Mouse (Mus musculus) CH12.LX (cell line): ENCODE measurements around the gene Sap18b. TPM values are rescaled to one million over a fixed set of nuclear protein-coding genes. Genes with fewer than 3 reads are reported as not detected.

Experiments used
- DNase-seq: peaks from one replicate; pipeline ENCODE4 v3.0.0-alpha.2; 2013; ENCODE audit errors: extremely low read depth
- H3K27ac ChIP-seq: 2 replicates; pipeline ENCODE4 v1.5.1; 2012; ENCODE audit warnings: low read depth, mild to moderate bottlenecking, control low read depth, moderate library complexity; ENCODE audit not compliant: insufficient read depth
- H3K27me3 ChIP-seq: replicated peaks from 2 replicates; pipeline ENCODE3; 2012; ENCODE audit warnings: inconsistent platforms
- H3K36me3 ChIP-seq, 2 experiments: replicated peaks in 1 of 2; 2 replicates each; pipeline versions ENCODE3 to v1.6.1; 2012; ENCODE audit warnings: inconsistent platforms in 1 of 2, low read length in 1 of 2, mild to moderate bottlenecking in 1 of 2, mixed read lengths in 1 of 2, moderate library complexity in 1 of 2; ENCODE audit not compliant: control insufficient read depth in 1 of 2, insufficient read depth in 1 of 2
- H3K4me1 ChIP-seq, 2 experiments: 2 replicates each; pipeline ENCODE4 v1.6.1; 2012; ENCODE audit warnings: inconsistent platforms in 1 of 2, moderate library complexity in 1 of 2; ENCODE audit not compliant: insufficient read depth in 2 of 2, control insufficient read depth in 1 of 2
- H3K4me2 ChIP-seq: 2 replicates; pipeline ENCODE4 v1.6.1; 2012; ENCODE audit warnings: low read depth, mild to moderate bottlenecking, control low read depth; ENCODE audit not compliant: poor library complexity, insufficient read depth, severe bottlenecking
- H3K4me3 ChIP-seq, 3 experiments: fragments of 150-350 bp in 1 of 3; sonication (generic) in 1 of 3; replicated peaks in 1 of 3; 2 replicates each; pipeline versions ENCODE3 to v1.5.1; 2011 to 2012; ENCODE audit warnings: low read depth in 2 of 3, low read length in 2 of 3, mild to moderate bottlenecking in 2 of 3, moderate library complexity in 2 of 3, control low read depth in 1 of 3, improper control_type of control experiment in 1 of 3, inconsistent platforms in 1 of 3, mixed read lengths in 1 of 3; ENCODE audit not compliant: poor library complexity in 1 of 3
- H3K79me2 ChIP-seq: replicated peaks from 2 replicates; pipeline ENCODE4 v1.6.1; 2012; ENCODE audit warnings: mild to moderate bottlenecking, moderate library complexity; ENCODE audit not compliant: control insufficient read depth, poor library complexity, insufficient read depth, severe bottlenecking; ENCODE audit errors: extremely low read depth
- H3K9ac ChIP-seq: 2 replicates; pipeline ENCODE4 v1.6.1; 2012; ENCODE audit warnings: low read depth, mild to moderate bottlenecking, control low read depth, moderate library complexity; ENCODE audit not compliant: insufficient read depth
- H3K9me3 ChIP-seq: replicated peaks from 2 replicates; pipeline ENCODE3; 2012; ENCODE audit warnings: low read length, inconsistent platforms, mixed read lengths
- BHLHE40 ChIP-seq: IDR thresholded peaks from 2 replicates; pipeline ENCODE4 v1.6.1; 2011; ENCODE audit warnings: mild to moderate bottlenecking, low read depth, low read length, improper control_type of control experiment
- CHD1 ChIP-seq: IDR thresholded peaks from 2 replicates; pipeline ENCODE4 v1.6.1; 2012; ENCODE audit warnings: low read depth, low read length, improper control_type of control experiment, inconsistent platforms
- CHD2 ChIP-seq: IDR thresholded peaks from 2 replicates; pipeline ENCODE4 v1.6.1; 2011; ENCODE audit warnings: low read length, improper control_type of control experiment
- CTCF ChIP-seq, 2 experiments: IDR thresholded peaks in 1 of 2; conservative IDR thresholded peaks in 1 of 2; 2 replicates each; pipeline ENCODE4 v1.5.1; 2011 to 2012; ENCODE audit warnings: low read depth in 2 of 2, low read length in 2 of 2, improper control_type of control experiment in 1 of 2, inconsistent platforms in 1 of 2, mild to moderate bottlenecking in 1 of 2, moderate library complexity in 1 of 2
- E2F4 ChIP-seq: IDR thresholded peaks from 2 replicates; pipeline ENCODE4 v1.6.1; 2011; ENCODE audit warnings: low read depth, low read length, improper control_type of control experiment; ENCODE audit not compliant: insufficient replicate concordance
- ELF1 ChIP-seq: IDR thresholded peaks from 2 replicates; pipeline ENCODE4 v1.6.1; 2014; ENCODE audit warnings: low read depth, mild to moderate bottlenecking, inconsistent platforms, low read length, improper control_type of control experiment
- EP300 ChIP-seq: IDR thresholded peaks from 2 replicates; pipeline ENCODE4 v1.6.1; 2011; ENCODE audit warnings: low read length, improper control_type of control experiment
- GABPA ChIP-seq: IDR thresholded peaks from 2 replicates; pipeline ENCODE4 v1.6.1; 2012; ENCODE audit warnings: low read depth, low read length, improper control_type of control experiment, inconsistent platforms; ENCODE audit not compliant: insufficient replicate concordance
- HCFC1 ChIP-seq: IDR thresholded peaks from 2 replicates; pipeline ENCODE4 v1.6.1; 2012; ENCODE audit warnings: low read depth, mild to moderate bottlenecking, inconsistent platforms, low read length, improper control_type of control experiment
- IRF4 ChIP-seq: IDR thresholded peaks from 2 replicates; pipeline ENCODE4 v1.6.1; 2014; ENCODE audit warnings: low read depth, mild to moderate bottlenecking, inconsistent platforms, low read length, improper control_type of control experiment
- JUN ChIP-seq: IDR thresholded peaks from 2 replicates; pipeline ENCODE4 v1.6.1; 2011; ENCODE audit warnings: low read depth, mild to moderate bottlenecking, low read length, improper control_type of control experiment, moderate library complexity; ENCODE audit not compliant: insufficient read depth
- JUND ChIP-seq: conservative IDR thresholded peaks from 2 replicates; pipeline ENCODE4 v1.6.1; 2011; ENCODE audit warnings: low read depth, low read length, improper control_type of control experiment
- KAT2A ChIP-seq: IDR thresholded peaks from 2 replicates; pipeline ENCODE4 v1.6.1; 2012; ENCODE audit warnings: low read length, improper control_type of control experiment, inconsistent platforms; ENCODE audit not compliant: insufficient replicate concordance
- MAX ChIP-seq: IDR thresholded peaks from 2 replicates; pipeline ENCODE4 v1.6.1; 2011; ENCODE audit warnings: low read length, improper control_type of control experiment
- MAZ ChIP-seq: IDR thresholded peaks from 2 replicates; pipeline ENCODE4 v1.6.1; 2012; ENCODE audit warnings: low read depth, mild to moderate bottlenecking, inconsistent platforms, low read length, improper control_type of control experiment, moderate library complexity
- MEF2A ChIP-seq: IDR thresholded peaks from 2 replicates; pipeline ENCODE4 v1.6.1; 2014; ENCODE audit warnings: low read depth, mild to moderate bottlenecking, inconsistent platforms, low read length, improper control_type of control experiment, borderline replicate concordance
- NELFE ChIP-seq: IDR thresholded peaks from 2 replicates; pipeline ENCODE4 v1.6.1; 2011; ENCODE audit warnings: low read depth, low read length, improper control_type of control experiment
- NRF1 ChIP-seq: IDR thresholded peaks from 2 replicates; pipeline ENCODE4 v1.6.1; 2014; ENCODE audit warnings: low read depth, mild to moderate bottlenecking, inconsistent platforms, low read length, improper control_type of control experiment, moderate library complexity
- PAX5 ChIP-seq: IDR thresholded peaks from 2 replicates; pipeline ENCODE4 v1.6.1; 2012; ENCODE audit warnings: low read length, inconsistent platforms, mixed read lengths
- POLR2A ChIP-seq: IDR thresholded peaks from 2 replicates; pipeline ENCODE4 v1.6.1; 2011; ENCODE audit warnings: low read depth, mild to moderate bottlenecking, improper control_type of control experiment, low read length
- POLR2AphosphoS2 ChIP-seq: IDR thresholded peaks from 2 replicates; pipeline ENCODE4 v1.6.1; 2011; ENCODE audit warnings: low read depth, low read length, improper control_type of control experiment
- RAD21 ChIP-seq: IDR thresholded peaks from 2 replicates; pipeline ENCODE4 v1.6.1; 2011; ENCODE audit warnings: low read depth, mild to moderate bottlenecking, low read length, improper control_type of control experiment, moderate library complexity
- SIN3A ChIP-seq: IDR thresholded peaks from 2 replicates; pipeline ENCODE4 v1.6.1; 2012; ENCODE audit warnings: low read length, improper control_type of control experiment, inconsistent platforms
- SMC3 ChIP-seq: IDR thresholded peaks from 2 replicates; pipeline ENCODE4 v1.6.1; 2011; ENCODE audit warnings: low read depth, low read length, improper control_type of control experiment
- TBP ChIP-seq: conservative IDR thresholded peaks from 2 replicates; pipeline ENCODE4 v1.6.1; 2011; ENCODE audit warnings: low read depth, low read length, improper control_type of control experiment
- TCF12 ChIP-seq: IDR thresholded peaks from 2 replicates; pipeline ENCODE4 v1.6.1; 2014; ENCODE audit warnings: low read depth, mild to moderate bottlenecking, inconsistent platforms, low read length, improper control_type of control experiment
- UBTF ChIP-seq: IDR thresholded peaks from 2 replicates; pipeline ENCODE4 v1.6.1; 2012; ENCODE audit warnings: low read depth, mild to moderate bottlenecking, inconsistent platforms, low read length, improper control_type of control experiment, moderate library complexity
- USF2 ChIP-seq: conservative IDR thresholded peaks from 2 replicates; pipeline ENCODE4 v1.6.1; 2011; ENCODE audit warnings: low read depth, low read length, improper control_type of control experiment
- ZC3H11A ChIP-seq: IDR thresholded peaks from 2 replicates; pipeline ENCODE4 v1.6.1; 2012; ENCODE audit warnings: low read depth, mild to moderate bottlenecking, inconsistent platforms, low read length, improper control_type of control experiment
- ZKSCAN1 ChIP-seq: IDR thresholded peaks from 2 replicates; pipeline ENCODE4 v1.6.1; 2012; ENCODE audit warnings: low read depth, inconsistent platforms, low read length, improper control_type of control experiment, borderline replicate concordance
- ZMIZ1 ChIP-seq: IDR thresholded peaks from 2 replicates; pipeline ENCODE4 v1.6.1; 2012; ENCODE audit warnings: low read depth, mild to moderate bottlenecking, inconsistent platforms, low read length, improper control_type of control experiment
- ZNF384 ChIP-seq: IDR thresholded peaks from 2 replicates; pipeline ENCODE4 v1.6.1; 2012; ENCODE audit warnings: low read depth, low read length, improper control_type of control experiment, inconsistent platforms
- dilution Hi-C: fragments of 300-500 bp; cut with MboI; formaldehyde crosslinking; loops from 2 replicates; pipeline ENCODE4 v1.14.3; 2020; ENCODE audit warnings: low sequenced_read_pairs; ENCODE audit not compliant: extremely low pct_unique_long_range_greater_than_20kb, extremely low pct_ligation_motif_present
- in situ Hi-C: fragments of 300-500 bp; cut with MboI; formaldehyde crosslinking; loops from 3 replicates; pipeline ENCODE4 v1.14.3; 2019; ENCODE audit warnings: low sequenced_read_pairs, low pct_ligation_motif_present, low pct_unique_long_range_greater_than_20kb, mixed read lengths
- polyA plus RNA-seq: library from polyadenylated mRNA; unstranded; fragments of >175 nt; gene quantifications from 2 replicates; pipeline ENCODE4 v1.2.1, GENCODE M21; 2012; ENCODE audit warnings: low read depth; ENCODE audit not compliant: insufficient read length
- total RNA-seq, 2 experiments: library from RNA; depleted of rRNA; stranded (reverse); fragments of 300-350 nt in 1 of 2; fragments of >200 nt in 1 of 2; gene quantifications; 2 replicates each; pipeline ENCODE4 v1.2.3; 2012 to 2014

Gene Sap18b
- total and polyA plus RNA-seq, 3 experiments = 141 to 355 (median 305) TPM

DNA sequence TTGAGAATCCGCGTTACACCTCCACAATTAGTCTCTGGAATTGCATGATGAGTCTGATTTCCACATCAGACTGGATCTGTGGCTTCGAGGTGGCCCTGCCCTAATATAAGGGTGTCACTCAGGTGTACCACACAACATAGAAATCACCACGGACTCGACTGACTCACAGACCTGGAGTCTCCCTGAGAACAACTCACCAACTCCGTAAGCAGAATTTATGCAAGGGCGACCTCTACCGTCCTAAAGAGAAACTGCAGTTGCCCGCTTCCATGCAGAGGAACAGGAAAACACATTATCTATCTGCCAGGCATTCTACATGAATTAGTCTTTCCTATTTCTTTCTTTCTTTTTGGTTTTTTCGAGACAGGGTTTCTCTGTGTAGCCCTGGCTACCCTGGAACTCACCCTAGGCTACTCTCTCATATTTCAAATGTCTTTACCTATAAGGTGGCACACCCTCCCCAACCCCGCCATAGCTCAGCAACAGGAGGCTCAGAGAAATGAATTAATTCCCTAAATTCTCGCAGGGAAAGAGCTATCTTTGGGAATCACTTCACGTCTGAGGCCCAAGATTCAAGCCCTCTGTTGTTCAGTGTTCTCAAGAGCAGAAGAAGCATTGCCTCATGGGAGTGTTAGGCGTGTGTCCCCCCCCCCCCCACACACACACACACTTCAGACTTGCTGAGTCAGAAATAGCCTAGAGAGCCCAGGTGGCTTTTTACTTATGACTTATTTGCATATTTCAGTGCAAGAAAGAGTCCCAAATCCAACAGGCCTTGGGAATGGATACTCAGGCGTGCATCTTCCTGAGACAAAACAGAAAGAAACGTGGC is 7.7 kb downstream of the Sap18b start (continued):
- TF ChIP-seq MAZ (peak; percentile 62; the same call in 1 of the 2 replicates), IRF4 (peak; percentile 87), TCF12 (peak; percentile 79), E2F4 (0 out of 2 replicates have a peak, but pooled peaks have one; percentile 23), CTCF (conservative IDR thresholded peaks at IDR 0.05 in 1 of 2, IDR thresholded peaks at IDR 0.05 in 1 of 2; ENCODE audit: low read depth in 2 of 2, low read length in 2 of 2) (peak; percentile 88 to 99), ELF1 (no peak), UBTF (no peak), HCFC1 (peak; percentile 51)
- TF ChIP-seq, all 38 proteins: peak for 25

DNA sequence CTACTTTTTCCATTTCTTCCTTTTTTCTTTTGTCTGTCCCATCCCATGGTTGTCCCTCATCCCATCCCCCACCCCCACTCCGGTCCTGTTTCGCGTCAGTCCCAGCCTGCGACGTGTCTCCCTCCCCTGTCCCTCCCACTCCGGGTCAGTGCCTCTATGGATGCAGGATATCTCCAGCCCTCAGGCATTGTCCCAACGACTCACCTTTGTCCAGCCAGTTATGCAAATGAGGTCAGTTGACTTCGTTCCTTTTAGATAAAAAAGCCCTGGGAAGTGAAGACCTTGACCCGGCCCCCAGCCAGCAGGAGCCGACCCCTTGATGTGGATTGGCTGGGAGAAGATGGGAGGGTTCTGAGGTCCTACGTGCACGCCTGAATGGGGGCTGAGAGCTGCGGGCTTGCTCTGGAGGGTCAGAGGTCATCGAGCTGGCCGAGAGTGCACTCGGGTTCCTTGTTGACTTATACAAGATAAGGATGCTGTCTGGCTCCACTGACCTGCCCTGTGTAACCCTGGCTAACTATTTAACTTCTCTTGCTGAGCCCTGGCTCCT is 8.4 kb downstream of the Sap18b start:
- H3K79me2 ChIP-seq = no peaks in the 10 kb centered on the region
- TF ChIP-seq USF2 (no peak), CHD1 (no peak), ZC3H11A (no peak), TBP (0 out of 2 replicates have a peak, but pooled peaks have one; percentile 5), RAD21 (no peak), CHD2 (0 out of 2 replicates have a peak, but pooled peaks have one; percentile 81), NRF1 (no peak), E2F4 (no peak), ZNF384 (no peak), GABPA (no peak), POLR2AphosphoS2 (peak; percentile 74; the same call in 1 of the 2 replicates), MAX (no peak), EP300 (no peak), ZKSCAN1 (no peak), ZMIZ1 (no peak), TCF12 (no peak), JUN (no peak), ELF1 (no peak), UBTF (no peak), SIN3A (peak; percentile 53; the same call in 1 of the 2 replicates), KAT2A (no peak), NELFE (0 out of 2 replicates have a peak, but pooled peaks have one; percentile 3), MEF2A (0 out of 2 replicates have a peak, but pooled peaks have one; percentile 6), IRF4 (no peak), BHLHE40 (peak; percentile 5; the same call in 1 of the 2 replicates), SMC3 (no peak), PAX5 (no peak), JUND (0 out of 2 replicates have a peak, but pooled peaks have one; percentile 4), POLR2A (peak; percentile 50), HCFC1 (no peak)
- H3K4me1 ChIP-seq = peaks cover 8 to 24% of the 10 kb centered on the region in 2 experiments
- in situ Hi-C loops = no loop called here
- dilution Hi-C loops = no loop called here
- peaks cover 16 to 49% of the 10 kb centered on the region in 2 experiments for H3K36me3 ChIP-seq
- H3K27me3 ChIP-seq = no peaks in the 10 kb centered on the region
- peak overlapping the region; percentile 51 to 58 (median 54) for H3K4me3 ChIP-seq
- peak; percentile 74 for DNase-seq
- H3K9me3 ChIP-seq = no peaks in the 10 kb centered on the region
- H3K9ac ChIP-seq = peak overlapping the region; percentile 3; the same call in 1 of the 2 replicates
- H3K27ac ChIP-seq = peak overlapping the region; percentile 69
- peak overlapping the region; percentile 18 for H3K4me2 ChIP-seq
